In genomic region chr6:30730301-30730971, GRCm38 (mm10) we compare ENCODE assay signal across 15 mouse cellular contexts. TPM values are rescaled to one million over a fixed set of nuclear protein-coding genes. Genes with fewer than 3 reads are reported as not detected.
DNase-seq lines count a peak whose midpoint lies in the region; ATAC-seq and TF ChIP-seq lines count a peak whose summit lies in the region.
"Had no signal": no experiment of that assay in that cellular context is flagged by ENCODE, and none has a peak within 500 bp of the region (broad histone marks: within the 10 kb centered on the region; RNA-seq: fewer than 3 reads in every experiment).

No protein-coding gene starts in this region.

- no peak overlapping the region for H3K4me3 ChIP-seq in heart, embryonic 10.5 days
- no peak overlapping the region for H3K4me3 ChIP-seq in kidney, embryonic 15.5 days (replicated peaks)
- no peak overlapping the region for H3K4me3 ChIP-seq in CH12.LX (replicated peaks in 1 of 3; ENCODE audit: low read depth in 2 of 3, low read length in 2 of 3, poor library complexity in 1 of 3)
- no peak overlapping the region for H3K4me3 ChIP-seq in gastrocnemius, adult 2 months
- H3K4me3 ChIP-seq: forebrain, embryonic 15.5 days; megakaryocyte, embryonic 14.5 days had no signal

- TF ChIP-seq EP300 in CH12.LX (IDR thresholded peaks at IDR 0.05; ENCODE audit: low read length): no peak

- H3K36me3 ChIP-seq in heart, embryonic 10.5 days: no peaks in the 10 kb centered on the region
- H3K36me3 ChIP-seq in kidney, embryonic 15.5 days: no peaks in the 10 kb centered on the region; the same call in 1 of the 2 replicates
- no peaks in the 10 kb centered on the region for H3K36me3 ChIP-seq in CH12.LX (replicated peaks in 1 of 2; ENCODE audit: control insufficient read depth in 1 of 2, insufficient read depth in 1 of 2, low read length in 1 of 2)
- H3K36me3 ChIP-seq: forebrain, embryonic 15.5 days had no signal

- dilution Hi-C loops in CH12.LX (cut with MboI; ENCODE audit: extremely low pct_ligation_motif_present, extremely low pct_unique_long_range_greater_than_20kb, low sequenced_read_pairs): no loop called here

- TF ChIP-seq RAD21 in CH12.LX (IDR thresholded peaks at IDR 0.05; ENCODE audit: low read depth, low read length): no peak

- intact Hi-C loops in gastrocnemius, adult 2 months (cut with DNase I): no loop called here

- TF ChIP-seq CTCF in CH12.LX (conservative IDR thresholded peaks at IDR 0.05 in 1 of 2, IDR thresholded peaks at IDR 0.05 in 1 of 2; ENCODE audit: low read depth in 2 of 2, low read length in 2 of 2): no peak
- no peak for TF ChIP-seq CTCF in gastrocnemius, adult 2 months (IDR thresholded peaks at IDR 0.05)

- H3K4me1 ChIP-seq in heart, embryonic 10.5 days: peaks cover 16% of the 10 kb centered on the region
- peaks cover 39% of the 10 kb centered on the region for H3K4me1 ChIP-seq in kidney, embryonic 15.5 days
- H3K4me1 ChIP-seq in CH12.LX (ENCODE audit: control insufficient read depth in 1 of 2, insufficient read depth in 2 of 2): no peaks in the 10 kb centered on the region

- H3K27ac ChIP-seq in heart, embryonic 10.5 days: peak overlapping the region; percentile 37; the same call in 1 of the 2 replicates
- H3K27ac ChIP-seq in kidney, embryonic 15.5 days: peak overlapping the region; percentile 91
- H3K27ac ChIP-seq in CH12.LX (ENCODE audit: insufficient read depth, low read depth): no peak overlapping the region
- H3K27ac ChIP-seq in gastrocnemius, adult 2 months: no peak overlapping the region
- H3K27ac ChIP-seq: forebrain, embryonic 15.5 days had no signal

- no peaks in the 10 kb centered on the region for H3K27me3 ChIP-seq in heart, embryonic 10.5 days (ENCODE audit: insufficient read depth, poor library complexity, severe bottlenecking)
- no peaks in the 10 kb centered on the region for H3K27me3 ChIP-seq in kidney, embryonic 15.5 days
- no peaks in the 10 kb centered on the region for H3K27me3 ChIP-seq in CH12.LX (replicated peaks)
- H3K27me3 ChIP-seq: forebrain, embryonic 15.5 days had no signal

- H3K79me2 ChIP-seq in CH12.LX (replicated peaks; ENCODE audit: control insufficient read depth, extremely low read depth, insufficient read depth, poor library complexity, severe bottlenecking): no peaks in the 10 kb centered on the region

- in situ Hi-C loops in CH12.LX (cut with MboI; ENCODE audit: low pct_ligation_motif_present, low pct_unique_long_range_greater_than_20kb, low sequenced_read_pairs): no loop called here

- peaks cover 2% of the 10 kb centered on the region; the same call in 1 of the 2 replicates for H3K9me3 ChIP-seq in heart, embryonic 10.5 days
- peaks cover 4% of the 10 kb centered on the region; the same call in 1 of the 2 replicates for H3K9me3 ChIP-seq in kidney, embryonic 15.5 days (replicated peaks)
- H3K9me3 ChIP-seq in CH12.LX (replicated peaks; ENCODE audit: low read length): peaks cover 2% of the 10 kb centered on the region
- H3K9me3 ChIP-seq: forebrain, embryonic 15.5 days had no signal

- TF ChIP-seq POLR2A in CH12.LX (IDR thresholded peaks at IDR 0.05; ENCODE audit: low read depth, low read length): no peak

- WGBS in heart, embryonic 10.5 days: 64% methylated on average over 12 of the region's 12 CpGs
- 16% methylated on average over 12 of the region's 12 CpGs for WGBS in kidney, embryonic 15.5 days

- no peak overlapping the region for H3K9ac ChIP-seq in kidney, embryonic 15.5 days
- H3K9ac ChIP-seq in CH12.LX (ENCODE audit: insufficient read depth, low read depth): no peak overlapping the region
- H3K9ac ChIP-seq: forebrain, embryonic 15.5 days had no signal

- peak; percentile 86 for ATAC-seq in kidney, embryonic 15.5 days (replicated peaks; ENCODE audit: low FRiP score)
- ATAC-seq: activated CD4-positive, CD25-positive, alpha-beta regulatory T cell, adult 4 months; forebrain, embryonic 15.5 days had no signal

- peak overlapping the region; percentile 28 for H3K4me2 ChIP-seq in kidney, embryonic 15.5 days
- peak overlapping the region; percentile 19; the same call in 1 of the 2 replicates for H3K4me2 ChIP-seq in CH12.LX (ENCODE audit: insufficient read depth, low read depth, poor library complexity, severe bottlenecking)
- H3K4me2 ChIP-seq: forebrain, embryonic 15.5 days had no signal

- DNase-seq in heart, embryonic 10.5 days (ENCODE audit: low spot score): peak; percentile 69
- no peak for DNase-seq in heart, adult 8-10 months (ENCODE audit: low spot score)
- no peak for DNase-seq in kidney, adult 18-20 months
- DNase-seq in CH12.LX (ENCODE audit: extremely low read depth): no peak
- DNase-seq in kidney, postnatal 14 days: peak; percentile 41
- no peak for DNase-seq in right cerebral cortex, postnatal 36 days (ENCODE audit: low spot score in 2 of 2)
- DNase-seq in gastrocnemius, adult 2 months: no peak
- DNase-seq: cerebellum, postnatal 10 days; gastrocnemius, postnatal 36 days; liver; thymus, postnatal 4 days had no signal

TF ChIP-seq in CH12.LX, 34 proteins besides CTCF, POLR2A, EP300 and RAD21:
- no peak for TF ChIP-seq UBTF (IDR thresholded peaks at IDR 0.05; ENCODE audit: low read depth, low read length)
- no peak for TF ChIP-seq GABPA (IDR thresholded peaks at IDR 0.05; ENCODE audit: insufficient replicate concordance, low read depth, low read length)
- no peak for TF ChIP-seq MAFK (IDR thresholded peaks at IDR 0.05; ENCODE audit: insufficient replicate concordance, low read length)
- no peak for TF ChIP-seq MAX (IDR thresholded peaks at IDR 0.05; ENCODE audit: low read length)
- TF ChIP-seq TBP (conservative IDR thresholded peaks at IDR 0.05; ENCODE audit: low read depth, low read length): no peak
- TF ChIP-seq E2F4 (IDR thresholded peaks at IDR 0.05; ENCODE audit: insufficient replicate concordance, low read depth, low read length): no peak
- TF ChIP-seq NRF1 (IDR thresholded peaks at IDR 0.05; ENCODE audit: low read depth, low read length): no peak
- no peak for TF ChIP-seq MEF2A (IDR thresholded peaks at IDR 0.05; ENCODE audit: borderline replicate concordance, low read depth, low read length)
- no peak for TF ChIP-seq ETS1 (conservative IDR thresholded peaks at IDR 0.05; ENCODE audit: low read depth, low read length)
- no peak for TF ChIP-seq JUND (conservative IDR thresholded peaks at IDR 0.05; ENCODE audit: low read depth, low read length)
- TF ChIP-seq ELF1 (IDR thresholded peaks at IDR 0.05; ENCODE audit: low read depth, low read length): no peak
- TF ChIP-seq CHD1 (IDR thresholded peaks at IDR 0.05; ENCODE audit: low read depth, low read length): no peak
- TF ChIP-seq CHD2 (IDR thresholded peaks at IDR 0.05; ENCODE audit: low read length): no peak
- no peak for TF ChIP-seq HCFC1 (IDR thresholded peaks at IDR 0.05; ENCODE audit: low read depth, low read length)
- TF ChIP-seq SIN3A (IDR thresholded peaks at IDR 0.05; ENCODE audit: low read length): no peak
- no peak for TF ChIP-seq ZMIZ1 (IDR thresholded peaks at IDR 0.05; ENCODE audit: low read depth, low read length)
- no peak for TF ChIP-seq ZC3H11A (IDR thresholded peaks at IDR 0.05; ENCODE audit: low read depth, low read length)
- no peak for TF ChIP-seq KAT2A (IDR thresholded peaks at IDR 0.05; ENCODE audit: insufficient replicate concordance, low read length)
- no peak for TF ChIP-seq JUN (IDR thresholded peaks at IDR 0.05; ENCODE audit: insufficient read depth, low read depth, low read length)

RNA-seq across cellular contexts. Expression of gene Mest, which starts 7.1 kb away (rescaled TPM):
- 3,213 and 4,348 TPM in 2 replicates for polyA plus RNA-seq in heart, embryonic 10.5 days (2016; fragmentation: Nextera tagmentation; extraction: Ambion mirVana)
- 1 to 10 TPM; 3.2 to 9.2 (median 7.6) TPM for total RNA-seq in heart, adult 8-10 months (2022)
- polyA plus RNA-seq in kidney, embryonic 15.5 days (2015; fragmentation: Nextera tagmentation; extraction: Ambion mirVana): 2,036 and 2,131 TPM in 2 replicates
- total RNA-seq in CH12.LX (2012; rRNA removed) (0.08 and 0.13 TPM in 2 replicates), CH12.LX (2014; rRNA removed) (not detected in 2 replicates)
- 0.42 TPM in 1 of 2 replicates, not detected in the other for polyA plus RNA-seq in CH12.LX (2012; ENCODE audit: insufficient read length, low read depth)
- total RNA-seq in gastrocnemius, adult 2 months (2021): 1 to 10 TPM; 1.6 to 2.4 TPM

RNA-seq across cellular contexts. Expression of gene Cep41, which starts 36.9 kb away (rescaled TPM):
- polyA plus RNA-seq in heart, embryonic 10.5 days (2016; fragmentation: Nextera tagmentation; extraction: Ambion mirVana): 12.5 and 15.3 TPM in 2 replicates
- 1 to 10 TPM; 1.5 to 3.4 (median 2.1) TPM for total RNA-seq in heart, adult 8-10 months (2022)
- polyA plus RNA-seq in kidney, embryonic 15.5 days (2015; fragmentation: Nextera tagmentation; extraction: Ambion mirVana): 23.5 and 24.9 TPM in 2 replicates
- 4.2 and 4.5 TPM in 2 replicates for total RNA-seq in CH12.LX (2012; rRNA removed)
- 9.0 and 11.4 TPM in 2 replicates for total RNA-seq in CH12.LX (2014; rRNA removed)
- 7.1 and 8.7 TPM in 2 replicates for polyA plus RNA-seq in CH12.LX (2012; ENCODE audit: insufficient read length, low read depth)
- total RNA-seq in gastrocnemius, adult 2 months (2021): 1 to 10 TPM in 1 of 2 experiments, under 1 TPM in 1; 0.20 to 1.6 TPM

Comparison
In these comparisons a context has a peak if more than half of its experiments do, and no peak if none do; other contexts are left out.
1. DNase-seq: peak in heart, embryonic 10.5 days (single experiment) and kidney, postnatal 14 days (single experiment); none in heart, adult 8-10 months (single experiment), kidney, adult 18-20 months (single experiment), CH12.LX (single experiment), right cerebral cortex, postnatal 36 days (0 of 2) and gastrocnemius, adult 2 months (single experiment).
2. H3K27ac ChIP-seq: peak in heart, embryonic 10.5 days (single experiment) and kidney, embryonic 15.5 days (single experiment); none in CH12.LX (single experiment) and gastrocnemius, adult 2 months (single experiment).